Mouse (Mus musculus): Measurements from ENCODE around the gene Bicd2.
"Not testable (repeated sequence)": the region's sequence is repeated elsewhere in the genome, so short reads cannot be mapped to it uniquely, and the experiment has no call there.

Gene Bicd2

GRCm38 (mm10) chr13:49360906-49361406 is 19.6 kb downstream of the Bicd2 start:
- no peak for DNase-seq (ENCODE audit: low read depth, low spot score)

- DNase-seq (ENCODE audit: low read depth, low spot score): no peak
Measured at GRCm38 (mm10) chr13:49362364-49362763, 21.0 kb downstream of the Bicd2 start.

- DNase-seq (ENCODE audit: low read depth, low spot score): peak; percentile 51
Measured at GRCm38 (mm10) chr13:49362804-49363203, 21.4 kb downstream of the Bicd2 start.

GRCm38 (mm10) chr13:49364716-49365115 is 23.3 kb downstream of the Bicd2 start:
- DNase-seq (ENCODE audit: low read depth, low spot score): no peak

GRCm38 (mm10) chr13:49367657-49368440 is 26.5 kb downstream of the Bicd2 start:
- DNase-seq (ENCODE audit: low read depth, low spot score): no peak

GRCm38 (mm10) chr13:49369404-49369803 is 28.0 kb downstream of the Bicd2 start:
- DNase-seq (ENCODE audit: low read depth, low spot score): no peak

GRCm38 (mm10) chr13:49370216-49370615 is 28.8 kb downstream of the Bicd2 start:
- not testable (repeated sequence) for DNase-seq (ENCODE audit: low read depth, low spot score)

- DNase-seq (ENCODE audit: low read depth, low spot score): not testable (repeated sequence)
Measured at GRCm38 (mm10) chr13:49370916-49371315, 29.5 kb downstream of the Bicd2 start.

GRCm38 (mm10) chr13:49371428-49371899 is 30.1 kb downstream of the Bicd2 start:
- DNase-seq (ENCODE audit: low read depth, low spot score): peak; percentile 71

GRCm38 (mm10) chr13:49372370-49373060 is 31.1 kb downstream of the Bicd2 start:
- no peak for DNase-seq (ENCODE audit: low read depth, low spot score)

GRCm38 (mm10) chr13:49374304-49374703 is 32.9 kb downstream of the Bicd2 start:
- DNase-seq (ENCODE audit: low read depth, low spot score): no peak

- no peak for DNase-seq (ENCODE audit: low read depth, low spot score)
Measured at GRCm38 (mm10) chr13:49374730-49375129, 33.3 kb downstream of the Bicd2 start.

GRCm38 (mm10) chr13:49377608-49378007 is 36.2 kb downstream of the Bicd2 start:
- DNase-seq (ENCODE audit: low read depth, low spot score): no peak

- no peak for DNase-seq (ENCODE audit: low read depth, low spot score)
Measured at GRCm38 (mm10) chr13:49379301-49379700, 37.9 kb downstream of the Bicd2 start.

GRCm38 (mm10) chr13:49381230-49381629 is 39.8 kb downstream of the Bicd2 start:
- DNase-seq (ENCODE audit: low read depth, low spot score): peak; percentile 89

GRCm38 (mm10) chr13:49382997-49383396 is 41.6 kb downstream of the Bicd2 start:
- DNase-seq (ENCODE audit: low read depth, low spot score): no peak

GRCm38 (mm10) chr13:49384751-49385463 is 43.5 kb downstream of the Bicd2 start:
- DNase-seq (ENCODE audit: low read depth, low spot score): no peak

- DNase-seq (ENCODE audit: low read depth, low spot score): peak; percentile 46
Measured at GRCm38 (mm10) chr13:49391374-49391773, 50.0 kb downstream of the Bicd2 start.

- DNase-seq (ENCODE audit: low read depth, low spot score): no peak
Measured at GRCm38 (mm10) chr13:49393579-49393978, 52.2 kb downstream of the Bicd2 start.

GRCm38 (mm10) chr13:49394886-49395447 is 53.6 kb downstream of the Bicd2 start:
- no peak for DNase-seq (ENCODE audit: low read depth, low spot score)

- DNase-seq (ENCODE audit: low read depth, low spot score): no peak
Measured at GRCm38 (mm10) chr13:49396798-49397197, 55.4 kb downstream of the Bicd2 start.

GRCm38 (mm10) chr13:49398191-49398590 is 56.8 kb downstream of the Bicd2 start:
- no peak for DNase-seq (ENCODE audit: low read depth, low spot score)

All from CD4-positive, CD25-positive, alpha-beta regulatory T cell, adult 2 months (primary cell).